Mouse (Mus musculus) ES-Bruce4 (cell line): ENCODE data around the gene Gm9844. TPM values are rescaled to one million over a fixed set of nuclear protein-coding genes. Genes with fewer than 3 reads are reported as not detected.

Source experiments
- H3K27ac ChIP-seq: 2 replicates; pipeline ENCODE4 v1.5.1; 2012; ENCODE audit warnings: low read length, inconsistent platforms; ENCODE audit not compliant: insufficient read depth
- H3K27me3 ChIP-seq: 2 replicates; pipeline ENCODE4 v1.6.1; 2012; ENCODE audit warnings: mild to moderate bottlenecking, low read length, inconsistent platforms; ENCODE audit not compliant: control insufficient read depth, poor library complexity, insufficient read depth, severe bottlenecking
- H3K36me3 ChIP-seq: 2 replicates; pipeline ENCODE4 v1.6.1; 2012; ENCODE audit warnings: inconsistent platforms, mild to moderate bottlenecking, low read length, moderate library complexity; ENCODE audit not compliant: control insufficient read depth, poor library complexity, insufficient read depth, severe bottlenecking
- H3K4me1 ChIP-seq: one replicate; pipeline ENCODE4 v1.8.1; 2011; ENCODE audit warnings: low read length; ENCODE audit not compliant: control insufficient read depth, insufficient read depth
- H3K4me3 ChIP-seq: 2 replicates; pipeline ENCODE4 v1.5.1; 2011; ENCODE audit warnings: low read depth, mild to moderate bottlenecking, low read length
- H3K9ac ChIP-seq: 2 replicates; pipeline ENCODE4 v1.6.1; 2012; ENCODE audit warnings: low read depth, mild to moderate bottlenecking, inconsistent platforms; ENCODE audit not compliant: poor library complexity, severe bottlenecking
- H3K9me3 ChIP-seq: replicated peaks from 2 replicates; pipeline ENCODE4 v1.6.1; 2012; ENCODE audit warnings: mild to moderate bottlenecking, low read length, inconsistent platforms; ENCODE audit not compliant: control insufficient read depth, poor library complexity, insufficient read depth, severe bottlenecking
- CTCF ChIP-seq: IDR thresholded peaks from one replicate; pipeline ENCODE4 v1.8.1; 2011; ENCODE audit warnings: low read depth, low read length
- EP300 ChIP-seq: IDR thresholded peaks from 2 replicates; pipeline ENCODE4 v1.6.1; 2011; ENCODE audit warnings: low read depth, low read length; ENCODE audit not compliant: insufficient read depth
- POLR2A ChIP-seq: IDR thresholded peaks from one replicate; pipeline ENCODE4 v1.8.1; 2011; ENCODE audit warnings: low read length; ENCODE audit not compliant: insufficient read depth
- polyA plus RNA-seq: library from polyadenylated mRNA; stranded (reverse); fragments of >200 nt; gene quantifications from 2 replicates; pipeline ENCODE4 v1.2.4, GENCODE M21; 2011; ENCODE audit warnings: low read depth; ENCODE audit not compliant: missing spikeins, insufficient read depth, insufficient read length

Gm9844 gene
- polyA plus RNA-seq, 1 experiment, result 21.9 TPM

- Histone ChIP-seq H3K9ac (peak overlapping the region; percentile 77; the same call in 1 of the 2 replicates), H3K9me3 (no peaks in the 10 kb centered on the region), H3K4me3 (no peak overlapping the region), H3K27me3 (no peaks in the 10 kb centered on the region), H3K27ac (no peak overlapping the region), H3K36me3 (no peaks in the 10 kb centered on the region), H3K4me1 (peaks cover 3% of the 10 kb centered on the region)
- no peak for TF ChIP-seq EP300
- TF ChIP-seq CTCF, result no peak
- no peak for TF ChIP-seq POLR2A
These were observed 39.8 kb downstream of the Gm9844 start for GRCm38 (mm10) chr7:24901842-24902241.

- Histone ChIP-seq H3K4me1 (peaks cover 3% of the 10 kb centered on the region), H3K9ac (peak overlapping the region; percentile 77)
These were observed 40.2 kb downstream of the Gm9844 start for GRCm38 (mm10) chr7:24902264-24902629.

GRCm38 (mm10) chr7:24902630-24903443 lies 40.8 kb downstream of the Gm9844 start, which contains the start of gene Arhgef1:
Gene Arhgef1, plus strand, starts transcription at chr7:24902912.
- H3K4me3 ChIP-seq, result peak within 1 kb of the TSS; percentile 62
- H3K27me3 ChIP-seq, result no peaks in the 10 kb centered on the region
- TF ChIP-seq POLR2A (no peak), EP300 (no peak), CTCF (no peak)
- H3K36me3 ChIP-seq, result no peaks in the 10 kb centered on the region
- peak within 1 kb of the TSS; percentile 12 for H3K27ac ChIP-seq
- H3K9ac ChIP-seq, result peak within 1 kb of the TSS; percentile 77
- no peaks in the 10 kb centered on the region for H3K9me3 ChIP-seq
- peaks cover 3% of the 10 kb centered on the region for H3K4me1 ChIP-seq

More at GRCm38 (mm10) chr7:24902264-24902629, 40.2 kb downstream of the Gm9844 start:
- TF ChIP-seq EP300 (no peak), CTCF (no peak), POLR2A (no peak)
- Histone ChIP-seq H3K4me3 (peak overlapping the region; percentile 62), H3K27ac (peak overlapping the region; percentile 12), H3K27me3 (no peaks in the 10 kb centered on the region), H3K36me3 (no peaks in the 10 kb centered on the region), H3K9me3 (no peaks in the 10 kb centered on the region)

DNA sequence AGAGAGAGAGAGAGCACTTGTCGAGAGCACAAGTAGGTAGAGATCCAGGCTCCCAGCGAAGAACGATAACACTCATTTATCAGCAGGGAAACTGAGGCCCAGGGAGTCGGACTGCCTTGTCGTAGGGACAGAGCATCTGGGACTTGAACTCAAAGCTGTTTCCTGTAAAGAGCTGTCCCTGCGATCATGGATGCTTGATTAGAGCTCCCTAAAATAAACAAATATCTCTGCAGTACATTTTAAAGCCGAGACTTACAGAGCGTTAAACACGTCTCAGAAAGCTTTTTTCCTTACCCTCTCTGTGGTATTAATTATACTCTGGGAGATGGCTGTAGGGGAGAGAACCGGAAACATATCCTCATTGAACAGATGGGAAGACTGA lies 41.4 kb downstream of the Gm9844 start:
- no peaks in the 10 kb centered on the region for H3K36me3 ChIP-seq
- no peak overlapping the region for H3K27ac ChIP-seq
- peak overlapping the region; percentile 77 for H3K9ac ChIP-seq
- no peaks in the 10 kb centered on the region for H3K9me3 ChIP-seq
- peaks cover 6% of the 10 kb centered on the region for H3K4me1 ChIP-seq
- TF ChIP-seq EP300 (no peak), POLR2A (no peak), CTCF (no peak)
- H3K27me3 ChIP-seq, result no peaks in the 10 kb centered on the region
- peak overlapping the region; percentile 53 for H3K4me3 ChIP-seq

- TF ChIP-seq EP300, result peak; percentile 20; the same call in 1 of the 2 replicates
- no peak for TF ChIP-seq POLR2A
- Histone ChIP-seq H3K4me3 (peak overlapping the region; percentile 69), H3K27ac (no peak overlapping the region), H3K9me3 (no peaks in the 10 kb centered on the region), H3K27me3 (no peaks in the 10 kb centered on the region), H3K4me1 (peaks cover 7% of the 10 kb centered on the region), H3K9ac (peak overlapping the region; percentile 65), H3K36me3 (peaks cover 4% of the 10 kb centered on the region; the same call in 1 of the 2 replicates)
These were observed 42.1 kb downstream of the Gm9844 start for GRCm38 (mm10) chr7:24904070-24904483.

GRCm38 (mm10) chr7:24904936-24905335 lies 42.9 kb downstream of the Gm9844 start:
- Histone ChIP-seq H3K27ac (no peak overlapping the region), H3K4me3 (peak overlapping the region; percentile 33; the same call in 1 of the 2 replicates), H3K36me3 (peaks cover 10% of the 10 kb centered on the region; the same call in 1 of the 2 replicates), H3K4me1 (peaks cover 7% of the 10 kb centered on the region), H3K27me3 (no peaks in the 10 kb centered on the region), H3K9me3 (no peaks in the 10 kb centered on the region), H3K9ac (peak overlapping the region; percentile 65; the same call in 1 of the 2 replicates)
- TF ChIP-seq EP300 (no peak), CTCF (peak; percentile 68)
